Mouse (Mus musculus) kidney, embryonic 16.5 days (tissue): ENCODE measurements around the gene E2f1. TPM values are rescaled to one million over a fixed set of nuclear protein-coding genes. Genes with fewer than 3 reads are reported as not detected.

Source experiments
- ATAC-seq: fragments of 200-750 bp; cut with Nextera tagmentation; 2 replicates; pipeline ENCODE4 v1.8.0; 2017; ENCODE audit warnings: moderate TSS enrichment; ENCODE audit not compliant: low FRiP score, low TSS enrichment
- H3K27ac ChIP-seq: fragments of 300-500 bp; sonication (generic); 2 replicates; pipeline ENCODE4 v1.5.1; 2014; ENCODE audit warnings: low read length
- H3K27me3 ChIP-seq: fragments of 300-500 bp; sonication (generic); 2 replicates; pipeline ENCODE4 v1.6.1; 2014; ENCODE audit warnings: low read length, control low read depth, mixed read lengths; ENCODE audit not compliant: insufficient read depth
- H3K36me3 ChIP-seq: fragments of 300-500 bp; sonication (generic); 2 replicates; pipeline ENCODE4 v1.6.1; 2014; ENCODE audit warnings: low read length, control low read depth, mixed read lengths; ENCODE audit not compliant: insufficient read depth
- H3K4me1 ChIP-seq: fragments of 300-500 bp; sonication (generic); 2 replicates; pipeline ENCODE4 v1.6.1; 2014; ENCODE audit warnings: low read length, control low read depth, mixed read lengths; ENCODE audit not compliant: insufficient read depth
- H3K4me2 ChIP-seq: fragments of 300-500 bp; sonication (generic); replicated peaks from 2 replicates; pipeline ENCODE4 v1.6.1; 2014; ENCODE audit warnings: low read depth, low read length
- H3K4me3 ChIP-seq: fragments of 300-500 bp; sonication (generic); 2 replicates; pipeline ENCODE4 v1.5.1; 2014; ENCODE audit warnings: mild to moderate bottlenecking, low read length
- H3K9ac ChIP-seq: fragments of 300-500 bp; sonication (generic); replicated peaks from 2 replicates; pipeline ENCODE4 v1.6.1; 2014; ENCODE audit warnings: low read length
- H3K9me3 ChIP-seq: fragments of 300-500 bp; sonication (generic); 2 replicates; pipeline ENCODE4 v1.6.1; 2016; ENCODE audit warnings: low read length, control low read depth
- WGBS: fragments of 180-500 bp; shearing (Covaris S2); extraction: QIAGEN DNeasy Blood & Tissue Kit; methylation state at CpG from one replicate; pipeline ENCODE4 v1.1.7; 2014; 5-methylcytosine and 5-hydroxymethylcytosine counted together
- polyA plus RNA-seq: library from polyadenylated mRNA; unstranded; fragments of >200 nt; fragmentation: Nextera tagmentation; extraction: Ambion mirVana; gene quantifications from 2 replicates; pipeline ENCODE4 v1.2.1, GENCODE M21; 2015

The E2f1 gene
- polyA plus RNA-seq, 1 experiment from 2014 or later, result 19.6 TPM

DNA sequence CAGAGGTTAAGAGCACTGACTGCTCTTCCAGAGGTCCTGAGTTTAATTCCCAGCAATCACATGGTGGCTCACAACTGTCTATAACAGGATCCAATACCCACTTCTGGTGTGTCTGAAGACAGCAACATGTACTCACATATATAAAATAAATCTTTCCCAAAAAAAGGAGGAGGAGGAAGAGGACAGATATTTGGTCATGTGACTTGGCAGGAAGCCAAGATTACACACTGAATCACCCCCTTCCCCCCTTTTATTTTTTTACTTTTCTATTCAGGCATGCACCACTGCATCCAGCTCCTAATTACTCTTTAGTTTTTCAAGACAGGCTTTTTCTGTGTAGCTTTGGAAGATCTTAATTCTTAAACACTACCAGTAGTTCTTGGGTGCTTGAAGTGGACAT, 48.2 kb downstream of the E2f1 start:
- Histone ChIP-seq H3K27ac (no peak overlapping the region), H3K4me2 (no peak overlapping the region), H3K9ac (no peak overlapping the region), H3K4me1 (no peaks in the 10 kb centered on the region), H3K4me3 (no peak overlapping the region), H3K27me3 (no peaks in the 10 kb centered on the region), H3K9me3 (no peaks in the 10 kb centered on the region), H3K36me3 (peaks cover 52% of the 10 kb centered on the region)
- no peak for ATAC-seq

DNA sequence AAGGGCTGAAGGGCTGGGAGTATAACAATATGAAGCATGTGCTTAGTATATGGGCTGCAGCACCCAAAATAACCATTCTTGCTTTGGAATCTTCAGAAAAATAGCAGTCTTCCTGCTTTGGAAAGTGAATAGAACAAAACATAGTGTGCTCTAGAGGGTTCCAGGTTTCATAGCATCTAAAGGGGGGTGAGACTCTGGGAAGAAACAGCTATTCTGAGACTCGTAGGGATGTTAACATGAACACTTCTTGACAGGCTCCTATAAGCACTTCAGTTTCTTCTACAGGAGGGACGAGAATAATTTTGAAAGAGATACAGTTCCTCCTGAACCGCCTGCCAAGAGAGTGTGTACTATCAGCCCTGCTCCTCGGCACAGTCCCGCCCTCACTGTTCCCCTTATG, 52.3 kb downstream of the E2f1 start:
- Histone ChIP-seq H3K4me3 (no peak overlapping the region), H3K27ac (no peak overlapping the region), H3K27me3 (no peaks in the 10 kb centered on the region), H3K36me3 (peaks cover 30% of the 10 kb centered on the region), H3K9me3 (no peaks in the 10 kb centered on the region), H3K9ac (no peak overlapping the region), H3K4me2 (no peak overlapping the region), H3K4me1 (no peaks in the 10 kb centered on the region)
- no peak for ATAC-seq
- WGBS, result 95% methylated on average over 5 of the region's 5 CpGs

DNA sequence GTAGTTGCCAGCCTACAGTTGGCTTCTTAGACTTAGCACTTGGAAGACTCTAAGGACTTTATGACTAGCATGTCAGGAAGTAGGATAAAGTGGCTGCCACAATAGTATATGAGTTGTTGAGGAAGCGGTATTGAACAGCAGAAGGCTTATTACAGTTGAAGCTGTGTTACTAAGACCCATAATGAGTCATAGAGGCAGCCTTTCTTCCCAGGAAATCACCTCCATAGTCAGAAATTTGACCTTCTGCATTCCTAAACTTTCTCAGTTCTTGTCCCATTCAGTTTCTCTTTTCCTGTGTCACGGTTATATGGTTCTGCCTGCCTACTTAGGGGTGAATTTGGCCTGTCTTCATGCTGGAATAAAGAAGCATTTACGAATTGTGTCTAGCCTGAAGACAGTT, 52.7 kb downstream of the E2f1 start:
- no peak overlapping the region for H3K9ac ChIP-seq
- no peaks in the 10 kb centered on the region for H3K4me1 ChIP-seq
- H3K27ac ChIP-seq, result no peak overlapping the region
- H3K9me3 ChIP-seq, result no peaks in the 10 kb centered on the region
- no peak for ATAC-seq
- H3K36me3 ChIP-seq, result peaks cover 27% of the 10 kb centered on the region
- no peaks in the 10 kb centered on the region for H3K27me3 ChIP-seq
- H3K4me2 ChIP-seq, result no peak overlapping the region
- WGBS, result 67% methylated on average over 3 of the region's 3 CpGs
- H3K4me3 ChIP-seq, result no peak overlapping the region

DNA sequence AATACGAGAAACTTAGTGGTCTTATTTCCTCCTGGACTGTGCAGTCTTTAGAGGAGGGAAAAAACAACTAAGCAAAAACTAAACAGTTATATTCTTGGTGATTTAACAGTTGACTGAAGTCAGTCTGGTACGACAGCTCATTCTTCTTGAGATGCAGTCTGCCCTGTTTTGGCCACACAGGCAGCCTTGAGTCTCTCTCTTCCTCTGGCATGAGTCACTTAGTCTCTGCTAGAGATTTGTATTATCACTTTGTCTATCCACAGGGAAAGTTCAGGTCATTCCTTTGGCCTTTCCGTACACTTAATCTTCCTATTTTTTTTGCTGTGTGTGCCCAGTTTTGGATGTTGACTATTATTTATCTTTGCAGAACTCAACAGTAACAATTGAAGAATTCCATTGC, 59.6 kb downstream of the E2f1 start:
- Histone ChIP-seq H3K4me1 (no peaks in the 10 kb centered on the region), H3K36me3 (peaks cover 22% of the 10 kb centered on the region), H3K9ac (no peak overlapping the region), H3K9me3 (no peaks in the 10 kb centered on the region), H3K27ac (no peak overlapping the region), H3K4me2 (no peak overlapping the region), H3K27me3 (no peaks in the 10 kb centered on the region), H3K4me3 (no peak overlapping the region)
- 90% methylated on average over 3 of the region's 3 CpGs for WGBS
- ATAC-seq, result no peak

Other genes starting within 250 kb of the E2f1 start
- gene Cdk5rap1, start 196.9 kb downstream of the E2f1 start, polyA plus RNA-seq, result 17.4 and 23.4 TPM in 2 replicates
- 9.5 and 12.2 TPM in 2 replicates for gene Snta1, start 161.8 kb downstream of the E2f1 start, polyA plus RNA-seq
- 44.2 and 48.3 TPM in 2 replicates for gene Cbfa2t2, start 133.4 kb downstream of the E2f1 start, polyA plus RNA-seq
- gene 1700003F12Rik, start 22.8 kb downstream of the E2f1 start, polyA plus RNA-seq, result 0.44 and 0.64 TPM in 2 replicates
- 0.20 and 0.27 TPM in 2 replicates for gene Actl10, start 18.1 kb downstream of the E2f1 start, polyA plus RNA-seq
- gene Necab3, start 11.0 kb downstream of the E2f1 start, polyA plus RNA-seq, result 2.8 and 3.3 TPM in 2 replicates
- gene Pxmp4, start 33.8 kb upstream of the E2f1 start, polyA plus RNA-seq, result 31.8 and 32.9 TPM in 2 replicates
- 1.2 and 1.3 TPM in 2 replicates for gene Zfp341, start 43.4 kb upstream of the E2f1 start, polyA plus RNA-seq
- 0.40 TPM in 1 of 2 replicates, not detected in the other for gene 4930519P11Rik, start 43.5 kb upstream of the E2f1 start, polyA plus RNA-seq
- 18.0 and 20.7 TPM in 2 replicates for gene Chmp4b, start 81.8 kb upstream of the E2f1 start, polyA plus RNA-seq
- not detected in 2 replicates for gene Gm14214, start 200.1 kb upstream of the E2f1 start, polyA plus RNA-seq
- gene Raly, start 221.2 kb upstream of the E2f1 start, polyA plus RNA-seq, result 42.3 and 48.4 TPM in 2 replicates
- 0.35 TPM in 1 of 2 replicates, not detected in the other for gene a, start 221.5 kb upstream of the E2f1 start, polyA plus RNA-seq